Mouse (Mus musculus) bone marrow, adult 2 months (tissue): ENCODE data around the gene Pfkm.

ENCODE experiments used
- CTCF ChIP-seq: fragments of 200-500 bp; IDR thresholded peaks from 2 replicates; pipeline ENCODE4 v1.5.1; 2011; ENCODE audit warnings: low read length, control low read depth; ENCODE audit not compliant: control insufficient read depth, insufficient read depth
- POLR2A ChIP-seq: fragments of 200-500 bp; IDR thresholded peaks from 2 replicates; pipeline ENCODE4 v1.6.1; 2011; ENCODE audit warnings: low read depth, mild to moderate bottlenecking, control low read depth, low read length, borderline replicate concordance; ENCODE audit not compliant: control insufficient read depth

- TF ChIP-seq CTCF = no peak
- TF ChIP-seq POLR2A = no peak
Observed at GRCm38 (mm10) chr15:98166963-98167644, 74.7 kb downstream of the Pfkm start, which contains the start of gene Ccdc184.
